Mouse (Mus musculus): ENCODE data around the gene Hoxd3.

Gene Hoxd3

DNA sequence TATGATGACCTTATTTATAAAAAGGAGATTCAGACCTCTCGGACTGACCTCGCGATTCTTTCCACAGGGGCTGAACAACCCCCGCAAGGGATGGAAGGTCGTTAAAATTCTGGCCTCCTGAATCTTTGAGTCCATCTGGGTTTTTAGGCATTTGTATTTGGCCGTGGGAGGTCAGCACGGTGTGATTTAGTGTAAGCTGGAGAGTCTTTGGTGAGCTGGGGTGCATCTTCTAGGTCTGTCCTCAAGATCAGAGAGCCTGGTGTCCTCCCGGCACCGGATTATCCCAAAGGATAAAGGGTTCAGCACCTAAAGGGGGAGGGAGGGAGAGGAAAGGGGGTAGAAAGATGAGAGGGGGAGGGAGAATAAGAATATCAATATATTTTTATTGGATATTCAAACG, 8.4 kb upstream of the Hoxd3 start:
- in situ Hi-C loops (cut with MboI, MseI) = loop anchor here in 1 of 2 experiments (5.0 kb wide), 2 partner anchors 364 to 439 kb away; no protein-coding TSS in a partner anchor

GRCm38 (mm10) chr2:74703720-74704392, 7.9 kb upstream of the Hoxd3 start:
- in situ Hi-C loops (cut with MboI, MseI) = loop anchor here in 1 of 2 experiments (5.0 kb wide), 2 partner anchors 363 to 438 kb away; no protein-coding TSS in a partner anchor

DNA sequence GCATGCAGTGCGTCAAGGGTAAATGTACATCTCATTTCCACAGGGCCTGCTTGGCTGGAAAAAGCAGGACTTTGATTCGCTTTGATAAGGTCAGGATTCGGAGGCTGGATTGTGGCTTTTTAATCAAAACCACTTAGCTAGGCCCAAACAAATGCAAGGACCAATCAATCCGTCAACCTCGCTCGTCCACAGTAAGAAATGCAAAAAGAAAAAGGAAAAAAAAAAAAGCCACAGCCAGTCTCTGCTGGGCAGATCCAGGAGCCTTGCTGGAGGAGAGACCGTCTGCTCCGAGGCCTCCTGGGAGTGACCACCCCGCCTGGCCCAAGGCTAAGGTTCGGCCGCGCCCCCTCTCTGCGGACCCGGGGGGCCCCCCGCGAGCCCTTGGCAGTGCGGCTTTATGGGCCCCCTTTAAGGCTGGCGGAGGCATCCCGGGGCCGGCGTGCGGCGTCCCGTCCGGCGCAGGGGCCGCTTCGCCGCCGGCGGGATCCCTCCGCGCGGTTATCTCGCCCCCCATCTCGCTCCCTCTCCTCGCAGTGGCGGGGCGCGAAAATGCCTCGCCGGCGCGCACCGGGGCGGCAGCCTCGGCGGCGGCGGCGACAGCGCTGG, 7.2 kb upstream of the Hoxd3 start, which contains the start of gene Hoxd8:
TSS of gene Hoxd8 (plus strand) at position 223 of the 606 bp plus-strand sequence.
- in situ Hi-C loops (cut with MboI, MseI) = loop anchor here in 1 of 2 experiments (5.0 kb wide), 2 partner anchors 363 to 438 kb away; no protein-coding TSS in a partner anchor

GRCm38 (mm10) chr2:74704999-74705466, 6.7 kb upstream of the Hoxd3 start:
- in situ Hi-C loops (cut with MboI, MseI) = loop anchor here in 1 of 2 experiments (5.0 kb wide), 2 partner anchors 362 to 437 kb away; no protein-coding TSS in a partner anchor

GRCm38 (mm10) chr2:74705467-74706089, 6.1 kb upstream of the Hoxd3 start:
- in situ Hi-C loops (cut with MboI, MseI) = no loop called here

DNA sequence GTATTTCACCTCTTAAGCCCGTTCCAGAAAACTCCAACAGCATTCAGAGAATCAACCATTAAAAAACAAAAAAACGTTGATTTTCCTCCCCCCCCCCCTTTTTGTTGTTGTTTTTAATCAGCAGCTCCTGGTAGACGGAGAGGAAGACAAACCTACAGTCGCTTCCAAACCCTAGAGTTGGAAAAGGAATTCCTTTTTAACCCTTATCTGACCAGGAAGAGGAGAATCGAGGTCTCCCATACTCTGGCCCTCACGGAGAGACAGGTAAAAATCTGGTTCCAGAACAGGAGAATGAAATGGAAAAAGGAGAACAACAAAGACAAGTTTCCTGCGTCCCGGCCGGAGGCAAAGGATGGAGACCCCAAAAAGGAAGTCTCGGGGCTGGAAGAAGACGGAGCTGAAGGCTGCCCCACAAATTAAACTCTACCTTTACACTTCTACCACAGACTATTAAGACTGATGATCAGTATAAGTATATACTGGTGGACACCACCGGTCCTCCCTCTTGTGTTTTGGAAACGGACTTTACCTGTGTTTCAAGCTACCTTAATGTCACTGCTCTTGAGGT, 5.2 kb upstream of the Hoxd3 start:
- in situ Hi-C loops (cut with MboI, MseI) = no loop called here

DNA sequence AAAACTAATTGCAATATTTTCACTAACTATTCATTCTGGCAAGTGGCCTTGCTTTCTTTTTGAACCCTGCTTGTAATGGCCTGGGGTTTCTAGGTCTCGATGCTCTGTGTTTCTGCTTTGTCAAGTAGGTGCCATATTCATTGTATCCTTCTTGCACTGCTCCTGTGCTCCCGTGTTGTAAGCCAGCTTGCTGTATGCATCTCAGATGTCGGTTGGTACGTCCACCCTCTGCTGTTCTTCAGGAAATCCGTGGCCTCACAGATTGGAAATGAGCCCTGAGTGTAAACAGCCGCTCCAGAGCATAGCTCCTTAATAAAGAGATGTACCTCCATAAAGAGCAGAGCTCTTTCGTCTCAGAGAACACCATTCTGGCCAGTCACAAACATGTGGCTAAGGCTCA, 4.1 kb upstream of the Hoxd3 start:
- in situ Hi-C loops (cut with MboI, MseI) = no loop called here

DNA sequence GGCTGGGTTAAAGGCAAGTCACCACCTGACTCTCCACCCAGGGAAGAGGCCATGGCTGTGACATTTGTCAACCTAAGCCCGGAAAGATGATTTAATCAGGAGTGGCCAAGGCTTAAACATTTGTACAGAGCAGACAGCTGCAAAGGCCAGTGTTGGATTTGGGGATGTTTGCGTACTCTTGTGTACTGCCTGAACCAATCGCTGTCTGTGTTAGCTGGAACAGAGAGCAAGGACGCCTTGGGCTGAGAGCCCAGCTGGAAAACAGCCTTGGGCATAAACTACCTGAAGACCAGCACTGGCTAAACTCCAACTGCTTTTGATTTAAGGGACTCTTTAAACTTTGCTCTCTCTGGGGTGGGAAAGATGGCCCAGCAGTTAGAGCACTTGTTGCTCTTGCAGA, 3.1 kb upstream of the Hoxd3 start:
- in situ Hi-C loops (cut with MboI, MseI) = no loop called here

DNA sequence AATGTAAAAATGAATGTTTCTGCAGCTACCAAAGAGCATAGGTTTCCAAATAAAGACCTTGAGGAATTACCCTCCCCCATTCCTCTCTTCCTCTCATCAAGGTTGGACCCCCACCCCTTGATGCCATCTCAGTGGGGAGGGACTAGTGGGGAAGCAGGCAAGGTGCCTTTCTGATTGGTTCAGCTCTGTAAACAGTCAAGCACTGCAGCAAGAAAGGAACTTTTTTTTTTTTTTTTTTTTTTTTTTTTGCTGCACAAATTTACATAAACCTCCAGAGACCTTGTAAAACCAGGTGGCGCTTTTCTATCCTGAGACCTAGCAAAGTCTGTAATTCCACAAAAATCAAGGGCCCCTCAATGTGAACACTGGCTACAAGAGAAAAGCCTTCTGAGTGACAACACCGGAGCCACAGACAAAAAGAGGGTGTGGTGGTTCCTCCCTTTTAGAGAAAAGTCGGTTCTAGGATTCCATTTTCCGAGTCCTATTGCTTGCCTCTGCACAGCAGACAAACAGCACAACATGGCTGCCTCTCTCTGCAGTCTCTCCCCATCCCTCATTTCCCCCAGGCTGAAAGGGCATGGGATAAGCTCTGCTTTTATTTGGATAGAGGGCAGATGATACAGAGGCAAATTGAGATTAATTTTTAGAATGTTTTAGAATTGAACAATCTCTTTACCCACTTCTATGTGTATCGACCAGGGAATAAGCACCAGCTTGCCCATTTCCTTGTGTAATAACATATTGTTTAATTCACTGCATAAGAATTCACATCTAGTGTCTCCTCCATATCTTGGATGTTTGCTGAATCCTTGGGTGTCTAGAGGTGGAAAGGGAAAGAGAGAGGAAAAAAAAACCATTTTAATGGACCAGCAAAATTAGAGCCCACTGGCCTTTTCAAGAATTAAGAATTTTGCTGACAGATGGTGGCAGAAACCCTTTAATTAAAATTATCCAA, 2.0 kb upstream of the Hoxd3 start:
- in situ Hi-C loops (cut with MboI, MseI) = loop anchor here in 1 of 2 experiments (10.0 kb wide), 1 partner anchor 875 kb away; no protein-coding TSS in a partner anchor

DNA sequence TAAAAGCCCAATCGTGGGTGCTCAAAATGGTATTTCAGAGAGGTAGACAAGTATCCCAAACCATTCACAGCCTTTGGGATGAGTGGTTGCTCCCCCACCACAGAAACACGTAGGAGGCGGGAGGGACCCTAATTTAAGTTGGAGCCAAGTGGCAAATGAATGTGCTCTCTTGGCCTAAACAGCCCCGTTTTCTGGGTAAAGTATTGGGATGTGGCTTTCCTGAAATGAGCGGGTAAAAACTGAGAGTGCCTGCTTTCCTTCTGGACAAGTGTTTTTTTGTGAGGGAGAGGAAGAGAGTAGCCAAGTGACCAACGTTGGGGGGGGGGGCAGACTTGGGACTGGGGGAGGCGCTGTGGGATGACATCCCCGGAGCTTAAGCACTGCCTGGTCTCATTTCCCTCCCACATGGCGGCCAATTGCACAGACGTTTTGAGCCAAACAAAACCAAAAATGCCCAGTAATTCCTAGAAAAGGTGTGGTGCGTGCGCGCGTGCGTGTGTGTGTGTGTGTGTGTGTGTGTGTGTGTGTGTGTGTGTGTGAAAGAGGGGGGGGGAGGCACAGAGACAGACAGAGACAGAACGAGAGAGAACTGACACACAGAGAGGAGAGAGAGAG, 691 bp upstream of the Hoxd3 start:
- in situ Hi-C loops (cut with MboI, MseI) = loop anchor here in 1 of 2 experiments (10.0 kb wide), 1 partner anchor 874 kb away; no protein-coding TSS in a partner anchor

DNA sequence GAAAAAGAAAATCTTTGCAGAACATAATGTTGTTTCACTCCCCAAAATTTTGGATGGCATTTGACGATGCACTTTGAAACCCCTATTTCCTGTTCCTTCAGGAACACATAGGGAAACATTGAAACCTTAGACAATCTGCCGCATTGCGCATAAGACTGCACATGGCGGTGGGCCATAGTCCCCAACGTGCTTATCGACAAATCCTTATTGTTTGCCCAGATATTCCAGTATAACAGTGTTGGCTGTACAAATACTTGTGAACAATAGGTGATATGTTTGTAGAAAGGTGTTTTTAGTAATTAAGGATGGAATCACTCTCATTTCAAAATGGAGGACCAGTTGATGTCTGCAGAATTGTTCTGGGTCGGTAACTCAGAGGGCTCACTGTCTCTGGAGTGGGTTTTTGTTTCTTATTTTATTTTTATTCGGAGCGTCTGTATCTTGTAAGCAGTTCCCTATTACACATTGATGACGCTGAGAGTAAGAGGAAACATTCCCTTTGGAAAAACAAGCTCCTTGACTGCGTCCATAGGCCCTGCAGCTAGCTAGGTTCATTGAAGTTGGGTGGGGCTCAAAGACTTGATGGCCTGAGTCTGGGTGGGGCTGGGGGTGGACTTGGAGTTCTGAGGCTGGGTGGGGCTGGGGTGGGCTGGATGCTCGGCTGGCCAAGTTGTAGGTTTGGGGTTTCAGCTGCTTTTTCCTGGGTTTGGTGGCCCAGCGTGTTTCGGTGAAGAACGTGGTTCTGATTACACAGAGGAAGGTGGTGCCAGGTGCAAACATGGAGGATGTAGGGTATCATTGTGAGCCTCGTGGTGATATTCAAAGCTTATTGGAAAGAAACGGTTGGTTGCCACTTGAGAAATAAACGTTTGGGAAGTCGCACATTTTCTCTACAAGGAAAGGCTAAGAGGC, 1.8 kb downstream of the Hoxd3 start:
- in situ Hi-C loops (cut with MboI, MseI) = loop anchor here in 1 of 2 experiments (10.0 kb wide), 1 partner anchor 871 kb away; no protein-coding TSS in a partner anchor

GRCm38 (mm10) chr2:74714156-74714789, 2.5 kb downstream of the Hoxd3 start:
- in situ Hi-C loops (cut with MboI, MseI) = loop anchor here in 1 of 2 experiments (10.0 kb wide), 1 partner anchor 871 kb away; no protein-coding TSS in a partner anchor

- in situ Hi-C loops (cut with MboI, MseI) = loop anchor here (5.0 to 10.0 kb wide), 4 partner anchors 247 to 870 kb away; no protein-coding TSS in a partner anchor
These were observed 3.2 kb downstream of the Hoxd3 start for GRCm38 (mm10) chr2:74714881-74715280.

GRCm38 (mm10) chr2:74715504-74716241, 3.9 kb downstream of the Hoxd3 start:
- in situ Hi-C loops (cut with MboI, MseI) = loop anchor here (5.0 to 10.0 kb wide), 4 partner anchors 247 to 869 kb away; no protein-coding TSS in a partner anchor

- in situ Hi-C loops (cut with MboI, MseI) = no loop called here
These were observed 8.7 kb downstream of the Hoxd3 start for GRCm38 (mm10) chr2:74720384-74720783.

- in situ Hi-C loops (cut with MboI, MseI) = no loop called here
These were observed 9.3 kb downstream of the Hoxd3 start for GRCm38 (mm10) chr2:74720955-74721491.

DNA sequence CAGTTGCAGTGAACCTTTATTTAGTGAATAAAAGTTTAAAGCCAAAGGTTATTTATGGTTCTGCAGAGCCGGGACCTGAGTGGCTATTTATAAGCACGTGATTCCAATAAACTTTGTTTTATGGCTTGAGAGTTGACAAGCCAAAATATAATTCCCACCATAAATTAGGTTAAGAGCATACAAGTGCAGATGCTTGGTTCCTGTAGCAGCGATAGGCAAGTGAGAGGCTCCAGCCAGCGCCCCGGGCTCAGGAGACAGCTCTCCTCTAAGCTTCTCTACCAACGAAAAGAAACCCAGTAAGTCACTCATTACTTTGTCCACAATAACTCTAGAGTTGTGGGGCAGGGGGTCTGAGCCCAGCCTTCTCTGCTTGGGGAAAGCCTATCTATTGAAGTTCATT, 10.2 kb downstream of the Hoxd3 start:
- in situ Hi-C loops (cut with MboI, MseI) = no loop called here

Data from T-helper 17 cell (primary cell).